Mouse (Mus musculus): ENCODE results near the gene 4933421I07Rik. TPM values are rescaled to one million over a fixed set of nuclear protein-coding genes. Genes with fewer than 3 reads are reported as not detected.

The 4933421I07Rik gene
- polyA plus RNA-seq, 1 experiment from 2014 or later, result not detected

Other genes with a start within 250 kb of the 4933421I07Rik start
- not detected in 2 replicates for gene Vmn2r61, start 188.1 kb downstream of the 4933421I07Rik start, polyA plus RNA-seq (2015; fragmentation: Nextera tagmentation; extraction: Ambion mirVana)
- gene Zfp141, start 57.6 kb upstream of the 4933421I07Rik start, polyA plus RNA-seq (2015; fragmentation: Nextera tagmentation; extraction: Ambion mirVana), result 6.5 and 7.8 TPM in 2 replicates
- not detected in 2 replicates for gene Gm21028, start 130.5 kb upstream of the 4933421I07Rik start, polyA plus RNA-seq (2015; fragmentation: Nextera tagmentation; extraction: Ambion mirVana)
- 0.81 and 1.0 TPM in 2 replicates for gene Zfp977, start 144.4 kb upstream of the 4933421I07Rik start, polyA plus RNA-seq (2015; fragmentation: Nextera tagmentation; extraction: Ambion mirVana)
- gene Zfp976, start 194.5 kb upstream of the 4933421I07Rik start, polyA plus RNA-seq (2015; fragmentation: Nextera tagmentation; extraction: Ambion mirVana), result 1.8 and 2.4 TPM in 2 replicates
- gene Zfp975, start 244.6 kb upstream of the 4933421I07Rik start, polyA plus RNA-seq (2015; fragmentation: Nextera tagmentation; extraction: Ambion mirVana), result 6.1 and 6.3 TPM in 2 replicates

Measured in intestine, embryonic 16.5 days (tissue).